Mouse (Mus musculus): ENCODE results near the gene Phlda1. TPM values are rescaled to one million over a fixed set of nuclear protein-coding genes. Genes with fewer than 3 reads are reported as not detected.

Phlda1 gene
- polyA plus RNA-seq, 1 experiment from 2014 or later = 46.0 TPM

GRCm38 (mm10) chr10:111543106-111543505, 37.0 kb downstream of the Phlda1 start:
- Histone ChIP-seq H3K36me3 (ENCODE audit: control insufficient read depth, insufficient read depth, low read length) (no peaks in the 10 kb centered on the region), H3K4me1 (replicated peaks; ENCODE audit: control insufficient read depth, insufficient read depth, low read length) (peaks cover 27% of the 10 kb centered on the region), H3K9ac (ENCODE audit: low read length) (no peak overlapping the region), H3K4me2 (ENCODE audit: low read length) (no peak overlapping the region), H3K9me3 (ENCODE audit: control insufficient read depth, low read length) (no peaks in the 10 kb centered on the region), H3K27me3 (replicated peaks; ENCODE audit: control insufficient read depth, insufficient read depth, low read length) (no peaks in the 10 kb centered on the region), H3K27ac (ENCODE audit: low read depth) (peak overlapping the region; percentile 35; the same call in 1 of the 2 replicates), H3K4me3 (ENCODE audit: low read depth, low read length) (no peak overlapping the region)
- 84% methylated on average over 7 of the region's 7 CpGs for WGBS
- ATAC-seq (replicated peaks; ENCODE audit: low FRiP score, low TSS enrichment, low read depth) = no peak
- no peak for DNase-seq (ENCODE audit: low spot score)

- no peak for DNase-seq (ENCODE audit: low spot score)
Measured at GRCm38 (mm10) chr10:111543781-111544260, 37.7 kb downstream of the Phlda1 start.

GRCm38 (mm10) chr10:111544311-111544710, 38.2 kb downstream of the Phlda1 start:
- 85% methylated on average over 4 of the region's 4 CpGs for WGBS
- H3K27me3 ChIP-seq (replicated peaks; ENCODE audit: control insufficient read depth, insufficient read depth, low read length) = no peaks in the 10 kb centered on the region
- no peak overlapping the region for H3K4me2 ChIP-seq (ENCODE audit: low read length)
- no peaks in the 10 kb centered on the region for H3K36me3 ChIP-seq (ENCODE audit: control insufficient read depth, insufficient read depth, low read length)
- H3K4me1 ChIP-seq (replicated peaks; ENCODE audit: control insufficient read depth, insufficient read depth, low read length) = peaks cover 23% of the 10 kb centered on the region
- ATAC-seq (replicated peaks; ENCODE audit: low FRiP score, low TSS enrichment, low read depth) (no peak), DNase-seq (ENCODE audit: low spot score) (no peak)
- H3K9ac ChIP-seq (ENCODE audit: low read length) = no peak overlapping the region
- no peaks in the 10 kb centered on the region for H3K9me3 ChIP-seq (ENCODE audit: control insufficient read depth, low read length)
- H3K4me3 ChIP-seq (ENCODE audit: low read depth, low read length) = no peak overlapping the region
- no peak overlapping the region for H3K27ac ChIP-seq (ENCODE audit: low read depth)

More at GRCm38 (mm10) chr10:111543781-111544260, 37.7 kb downstream of the Phlda1 start:
- Histone ChIP-seq H3K9me3 (ENCODE audit: control insufficient read depth, low read length) (no peaks in the 10 kb centered on the region), H3K4me1 (replicated peaks; ENCODE audit: control insufficient read depth, insufficient read depth, low read length) (peaks cover 27% of the 10 kb centered on the region), H3K36me3 (ENCODE audit: control insufficient read depth, insufficient read depth, low read length) (no peaks in the 10 kb centered on the region), H3K27me3 (replicated peaks; ENCODE audit: control insufficient read depth, insufficient read depth, low read length) (no peaks in the 10 kb centered on the region), H3K27ac (ENCODE audit: low read depth) (peak overlapping the region; percentile 35; the same call in 1 of the 2 replicates), H3K9ac (ENCODE audit: low read length) (no peak overlapping the region), H3K4me3 (ENCODE audit: low read depth, low read length) (no peak overlapping the region), H3K4me2 (ENCODE audit: low read length) (no peak overlapping the region)
- WGBS = 16% methylated on average over 7 of the region's 7 CpGs
- ATAC-seq (replicated peaks; ENCODE audit: low FRiP score, low TSS enrichment, low read depth) = peak; percentile 71

- Histone ChIP-seq H3K9ac (ENCODE audit: low read length) (no peak overlapping the region), H3K36me3 (ENCODE audit: control insufficient read depth, insufficient read depth, low read length) (no peaks in the 10 kb centered on the region), H3K27ac (ENCODE audit: low read depth) (no peak overlapping the region), H3K27me3 (replicated peaks; ENCODE audit: control insufficient read depth, insufficient read depth, low read length) (no peaks in the 10 kb centered on the region), H3K4me1 (replicated peaks; ENCODE audit: control insufficient read depth, insufficient read depth, low read length) (peaks cover 20% of the 10 kb centered on the region), H3K4me3 (ENCODE audit: low read depth, low read length) (no peak overlapping the region), H3K9me3 (ENCODE audit: control insufficient read depth, low read length) (no peaks in the 10 kb centered on the region), H3K4me2 (ENCODE audit: low read length) (no peak overlapping the region)
- peak; percentile 28; the same call in 1 of the 2 replicates for ATAC-seq (replicated peaks; ENCODE audit: low FRiP score, low TSS enrichment, low read depth)
- DNase-seq (ENCODE audit: low spot score) = no peak
- 67% methylated on average over 4 of the region's 4 CpGs for whole genome bisulfite sequencing
Measured at GRCm38 (mm10) chr10:111545648-111546047, 39.6 kb downstream of the Phlda1 start.

- Histone ChIP-seq H3K9me3 (ENCODE audit: control insufficient read depth, low read length) (no peaks in the 10 kb centered on the region), H3K9ac (ENCODE audit: low read length) (no peak overlapping the region), H3K4me3 (ENCODE audit: low read depth, low read length) (no peak overlapping the region), H3K4me2 (ENCODE audit: low read length) (no peak overlapping the region), H3K36me3 (ENCODE audit: control insufficient read depth, insufficient read depth, low read length) (no peaks in the 10 kb centered on the region), H3K27ac (ENCODE audit: low read depth) (no peak overlapping the region), H3K27me3 (replicated peaks; ENCODE audit: control insufficient read depth, insufficient read depth, low read length) (no peaks in the 10 kb centered on the region), H3K4me1 (replicated peaks; ENCODE audit: control insufficient read depth, insufficient read depth, low read length) (peaks cover 25% of the 10 kb centered on the region)
- 77% methylated on average over 10 of the region's 10 CpGs for WGBS
- ATAC-seq (replicated peaks; ENCODE audit: low FRiP score, low TSS enrichment, low read depth) = no peak
- no peak for DNase-seq (ENCODE audit: low spot score)
Measured at GRCm38 (mm10) chr10:111547881-111548372, 41.8 kb downstream of the Phlda1 start.

- peak; percentile 30; the same call in 1 of the 2 replicates for ATAC-seq (replicated peaks; ENCODE audit: low FRiP score, low TSS enrichment, low read depth)
Measured at GRCm38 (mm10) chr10:111550075-111550695, 44.1 kb downstream of the Phlda1 start.

GRCm38 (mm10) chr10:111553695-111554094, 47.6 kb downstream of the Phlda1 start:
- Histone ChIP-seq H3K4me2 (ENCODE audit: low read length) (no peak overlapping the region), H3K4me1 (replicated peaks; ENCODE audit: control insufficient read depth, insufficient read depth, low read length) (peaks cover 39% of the 10 kb centered on the region), H3K27ac (ENCODE audit: low read depth) (0 out of 2 replicates have a peak overlapping the region, but pooled peaks have one; percentile 7), H3K27me3 (replicated peaks; ENCODE audit: control insufficient read depth, insufficient read depth, low read length) (no peaks in the 10 kb centered on the region), H3K9ac (ENCODE audit: low read length) (no peak overlapping the region), H3K9me3 (ENCODE audit: control insufficient read depth, low read length) (no peaks in the 10 kb centered on the region), H3K4me3 (ENCODE audit: low read depth, low read length) (no peak overlapping the region), H3K36me3 (ENCODE audit: control insufficient read depth, insufficient read depth, low read length) (no peaks in the 10 kb centered on the region)
- WGBS = 41% methylated on average over 7 of the region's 7 CpGs
- ATAC-seq (replicated peaks; ENCODE audit: low FRiP score, low TSS enrichment, low read depth) (no peak), DNase-seq (ENCODE audit: low spot score) (no peak)

More at GRCm38 (mm10) chr10:111550075-111550695, 44.1 kb downstream of the Phlda1 start:
- Histone ChIP-seq H3K36me3 (ENCODE audit: control insufficient read depth, insufficient read depth, low read length) (no peaks in the 10 kb centered on the region), H3K4me2 (ENCODE audit: low read length) (0 out of 2 replicates have a peak overlapping the region, but pooled peaks have one; percentile 13), H3K9me3 (ENCODE audit: control insufficient read depth, low read length) (no peaks in the 10 kb centered on the region), H3K4me3 (ENCODE audit: low read depth, low read length) (no peak overlapping the region), H3K4me1 (replicated peaks; ENCODE audit: control insufficient read depth, insufficient read depth, low read length) (peaks cover 28% of the 10 kb centered on the region), H3K9ac (ENCODE audit: low read length) (no peak overlapping the region), H3K27ac (ENCODE audit: low read depth) (0 out of 2 replicates have a peak overlapping the region, but pooled peaks have one; percentile 47), H3K27me3 (replicated peaks; ENCODE audit: control insufficient read depth, insufficient read depth, low read length) (no peaks in the 10 kb centered on the region)
- WGBS = 38% methylated on average over 6 of the region's 6 CpGs
- no peak for DNase-seq (ENCODE audit: low spot score)

- Histone ChIP-seq H3K4me3 (ENCODE audit: low read depth, low read length) (no peak overlapping the region), H3K27ac (ENCODE audit: low read depth) (no peak overlapping the region), H3K9ac (ENCODE audit: low read length) (no peak overlapping the region), H3K4me1 (replicated peaks; ENCODE audit: control insufficient read depth, insufficient read depth, low read length) (peaks cover 48% of the 10 kb centered on the region), H3K4me2 (ENCODE audit: low read length) (no peak overlapping the region), H3K36me3 (ENCODE audit: control insufficient read depth, insufficient read depth, low read length) (no peaks in the 10 kb centered on the region), H3K9me3 (ENCODE audit: control insufficient read depth, low read length) (no peaks in the 10 kb centered on the region), H3K27me3 (replicated peaks; ENCODE audit: control insufficient read depth, insufficient read depth, low read length) (no peaks in the 10 kb centered on the region)
- 83% methylated on average over 5 of the region's 5 CpGs for WGBS
- no peak for DNase-seq (ENCODE audit: low spot score)
- no peak for ATAC-seq (replicated peaks; ENCODE audit: low FRiP score, low TSS enrichment, low read depth)
Measured at GRCm38 (mm10) chr10:111554651-111555050, 48.6 kb downstream of the Phlda1 start.

Data from intestine, embryonic 14.5 days (tissue).